Mouse (Mus musculus): ENCODE measurements around the gene Ap2a1.

The Ap2a1 gene

DNA sequence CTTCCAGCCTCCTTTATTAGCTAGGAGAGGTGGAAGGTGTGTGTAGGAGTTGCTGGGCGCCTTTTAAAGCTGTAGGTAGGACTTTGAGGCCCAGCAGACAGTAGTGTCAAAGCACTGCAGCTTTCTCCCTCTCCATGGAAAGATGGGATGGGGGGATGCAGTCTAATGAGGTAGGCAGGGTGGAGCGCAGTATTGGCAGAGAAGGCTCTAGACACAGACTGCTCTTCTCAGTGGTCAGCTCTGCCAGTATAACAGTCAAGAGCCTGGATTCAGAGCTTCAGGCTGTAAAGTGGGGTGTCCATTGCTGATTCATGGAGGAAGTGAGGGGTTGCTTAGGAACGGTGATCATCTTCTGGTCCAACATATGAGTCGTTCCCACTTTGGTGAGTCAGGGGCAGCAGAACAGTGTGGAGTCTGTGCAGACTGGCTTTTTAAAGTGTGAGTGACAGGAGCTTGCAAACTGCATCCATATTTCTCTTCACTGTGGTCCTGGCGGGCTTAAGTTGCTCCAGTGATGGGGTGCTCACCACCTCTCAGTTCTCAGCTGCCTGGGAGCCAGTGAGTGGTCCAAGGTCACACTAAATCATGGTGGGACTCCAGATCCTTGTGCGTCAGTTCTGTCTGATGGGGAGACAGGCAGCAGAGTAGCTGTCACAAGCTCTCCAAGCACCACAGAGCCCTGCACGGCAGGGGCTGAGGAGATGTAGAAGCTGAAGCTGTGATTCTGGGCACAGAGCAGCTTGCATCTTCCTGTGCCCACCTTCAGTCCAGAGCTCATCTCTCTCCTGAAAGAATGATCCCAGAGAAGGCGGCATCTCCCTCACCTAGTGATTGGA lies 78.3 kb downstream of the Ap2a1 start:
- DNase-seq (ENCODE audit: low read depth, low spot score): no peak

Data from telencephalon, adult 2 months (tissue).